Mouse (Mus musculus) thymus, postnatal 10 days (tissue): ENCODE data around the gene Ror1.

Experiments used
- DNase-seq, 2 experiments: peaks; one replicate each; pipeline ENCODE4 v3.0.0; 2021; ENCODE audit warnings: low spot score in 2 of 2

The Ror1 gene

DNA sequence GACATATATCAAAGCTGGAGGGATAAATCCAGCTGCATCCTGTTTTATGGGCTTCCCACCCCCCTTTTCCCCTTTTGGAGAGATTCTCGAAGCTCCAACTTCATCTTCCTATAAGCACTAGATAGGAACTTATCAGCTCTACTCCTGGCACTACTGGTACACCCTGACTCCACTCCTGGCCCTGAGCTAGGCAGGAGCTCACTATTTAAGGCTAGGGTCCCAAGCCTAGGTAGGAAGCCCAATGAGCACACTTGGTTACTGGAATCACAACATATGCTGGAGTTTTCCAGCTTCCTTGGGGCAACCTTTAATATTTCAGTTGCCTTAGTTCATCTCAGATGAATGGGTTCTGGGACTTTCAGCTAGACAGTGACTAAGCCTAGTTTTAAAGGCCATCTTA is 156.5 kb downstream of the Ror1 start:
- DNase-seq = no peak

DNA sequence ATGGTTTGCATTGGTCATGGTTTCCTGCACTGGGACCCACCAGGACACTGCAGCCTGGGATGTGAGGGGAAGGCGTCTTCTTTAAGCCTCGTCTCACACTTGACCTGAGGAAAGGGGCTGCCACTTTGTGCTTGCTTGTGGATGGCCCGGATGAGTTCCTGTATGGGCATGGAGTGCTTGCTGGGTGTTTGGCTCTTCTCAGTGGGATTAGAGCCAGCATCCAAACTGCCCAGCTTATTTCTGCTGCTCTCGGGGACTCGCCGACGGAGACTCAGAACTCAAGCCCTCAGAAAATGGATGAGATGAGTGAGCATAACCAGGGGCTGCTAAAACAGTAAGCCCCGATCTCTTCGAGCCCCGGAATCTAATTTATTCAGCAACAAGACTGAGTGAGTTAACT is 157.1 kb downstream of the Ror1 start:
- no peak for DNase-seq

DNA sequence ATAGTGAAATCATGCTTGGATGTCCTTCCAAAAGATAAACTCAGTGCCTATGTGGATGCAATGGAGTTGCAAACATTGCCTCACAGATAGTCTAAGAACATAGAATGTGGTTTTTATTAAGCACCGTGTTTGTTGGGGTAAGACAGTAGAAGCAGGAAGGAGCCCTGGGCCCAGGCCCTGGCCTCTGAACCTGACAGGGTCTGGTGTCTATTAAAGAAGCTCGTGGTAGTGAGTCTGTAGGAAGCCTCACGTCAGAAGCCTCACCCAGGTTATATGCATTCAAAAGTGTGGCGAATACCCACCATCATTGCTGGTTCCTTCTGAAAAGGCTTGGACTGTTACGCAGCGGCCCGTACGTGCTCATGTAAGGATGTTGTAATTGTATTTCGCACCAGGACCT is 157.8 kb downstream of the Ror1 start:
- DNase-seq = no peak

DNA sequence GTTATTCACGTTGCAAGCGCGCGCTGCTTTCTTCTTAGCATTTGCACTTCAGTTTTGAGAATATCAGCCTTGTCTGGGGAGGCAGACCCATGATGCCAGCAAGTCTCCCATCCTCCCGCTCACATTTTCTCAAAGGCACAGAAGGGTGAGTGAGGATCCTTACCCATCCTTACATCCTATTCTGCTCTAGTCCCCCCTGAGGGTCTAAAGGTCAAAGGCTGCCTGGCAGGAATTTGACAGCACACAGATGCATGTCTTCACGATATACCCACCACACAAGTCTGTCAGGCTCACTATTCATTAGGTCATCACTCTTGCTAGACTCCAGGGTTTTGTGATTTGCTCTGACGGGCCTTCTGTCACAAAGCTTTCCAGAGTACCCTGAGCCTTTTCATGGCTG is 158.2 kb downstream of the Ror1 start:
- no peak for DNase-seq

- no peak for DNase-seq
Measured at GRCm38 (mm10) chr4:100258462-100258861, 162.9 kb downstream of the Ror1 start.

DNA sequence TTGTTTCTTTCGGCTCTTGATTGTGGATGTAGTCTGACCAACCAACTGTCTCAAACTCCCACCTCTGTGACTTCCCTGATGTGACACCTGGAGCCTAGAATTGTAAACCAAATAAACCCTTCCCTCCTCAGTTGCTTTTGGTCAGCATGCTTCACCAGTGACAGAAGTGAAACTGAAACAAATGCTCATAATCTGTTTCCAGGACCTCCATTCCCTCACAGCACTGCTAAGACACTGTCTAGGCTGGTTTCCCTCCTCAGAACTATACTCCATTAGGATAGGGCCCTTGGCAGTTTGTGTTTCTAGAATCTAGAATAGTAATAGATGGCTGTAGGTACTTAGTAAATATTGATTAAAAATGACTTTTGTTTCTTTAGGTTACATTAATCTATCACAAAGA is 168.3 kb downstream of the Ror1 start:
- no peak for DNase-seq

DNA sequence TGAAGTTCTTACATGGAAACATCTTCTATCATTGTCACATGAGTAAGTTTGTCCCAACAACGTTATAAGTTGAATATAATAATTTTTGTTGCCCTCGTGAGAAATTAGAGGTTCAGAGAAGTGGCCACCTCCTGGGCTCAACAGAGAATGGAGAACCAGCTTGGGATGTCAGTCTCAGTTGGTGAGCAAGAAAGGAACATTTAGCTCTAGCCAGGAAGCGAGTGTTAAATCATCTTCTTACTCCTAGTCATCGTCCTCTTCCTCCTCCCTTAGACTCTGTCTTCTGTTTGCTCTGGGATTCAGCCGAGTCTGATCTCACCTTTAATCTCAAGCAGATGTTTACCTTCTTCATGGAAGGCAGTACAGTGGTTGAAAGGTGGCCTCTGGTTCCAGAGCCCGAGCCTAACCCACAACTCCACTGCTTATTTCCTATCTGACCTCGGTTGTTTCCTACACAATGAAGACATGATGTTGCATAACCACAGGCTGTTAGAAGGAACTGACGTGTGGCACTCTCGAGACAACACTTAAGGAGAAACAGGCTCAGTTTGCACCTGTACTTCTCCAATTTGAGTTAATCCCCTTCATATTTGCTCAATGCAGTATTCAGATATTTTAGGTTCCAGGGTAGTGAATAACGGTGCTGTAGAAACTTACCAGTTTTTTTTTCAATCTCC is 175.6 kb downstream of the Ror1 start:
- no peak for DNase-seq

- no peak for DNase-seq
Measured at GRCm38 (mm10) chr4:100271736-100272127, 176.1 kb downstream of the Ror1 start.

- DNase-seq = no peak
Measured at GRCm38 (mm10) chr4:100273356-100273755, 177.8 kb downstream of the Ror1 start.

GRCm38 (mm10) chr4:100273807-100274480 is 178.4 kb downstream of the Ror1 start:
- no peak for DNase-seq

DNA sequence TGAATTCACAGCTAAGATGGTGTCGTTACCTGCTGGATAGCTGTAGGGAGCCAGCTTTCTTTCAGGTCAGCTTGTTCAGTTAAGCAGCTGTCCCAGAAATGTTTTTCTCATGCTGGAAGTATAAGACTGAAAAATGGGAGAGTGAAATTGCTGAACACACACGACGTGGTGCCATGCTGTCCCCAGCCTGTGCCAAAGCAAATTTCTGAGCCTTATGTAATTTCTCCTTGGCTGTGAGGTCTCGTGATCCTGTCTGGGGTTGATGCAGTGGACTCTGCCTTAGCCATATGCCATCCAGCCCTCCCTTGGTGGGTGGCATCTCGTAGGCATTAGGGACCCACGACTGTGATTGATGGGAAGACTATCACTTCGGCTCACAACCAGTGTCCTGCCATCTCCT is 180.9 kb downstream of the Ror1 start:
- DNase-seq = no peak

DNA sequence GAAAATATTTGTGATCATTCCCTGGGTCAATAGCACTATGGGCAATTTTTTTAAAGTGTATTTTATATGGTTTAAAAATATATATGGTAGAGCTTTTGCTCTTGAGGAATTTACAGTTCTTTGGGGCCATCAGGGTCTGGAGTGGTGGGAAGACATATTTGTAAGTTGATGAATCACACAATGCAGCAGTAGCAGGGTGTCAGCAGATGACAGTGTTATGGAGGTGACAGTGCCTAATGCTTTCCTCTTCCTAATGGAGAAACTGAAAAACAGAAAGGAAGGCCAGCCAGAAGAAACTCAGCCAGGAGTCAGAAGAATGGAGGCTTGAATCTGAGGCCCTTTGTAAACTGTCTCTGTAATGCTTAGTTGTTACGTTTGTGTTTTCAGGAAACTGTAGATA is 181.4 kb downstream of the Ror1 start:
- DNase-seq = no peak

- DNase-seq = no peak
Measured at GRCm38 (mm10) chr4:100283171-100283880, 187.7 kb downstream of the Ror1 start.

DNA sequence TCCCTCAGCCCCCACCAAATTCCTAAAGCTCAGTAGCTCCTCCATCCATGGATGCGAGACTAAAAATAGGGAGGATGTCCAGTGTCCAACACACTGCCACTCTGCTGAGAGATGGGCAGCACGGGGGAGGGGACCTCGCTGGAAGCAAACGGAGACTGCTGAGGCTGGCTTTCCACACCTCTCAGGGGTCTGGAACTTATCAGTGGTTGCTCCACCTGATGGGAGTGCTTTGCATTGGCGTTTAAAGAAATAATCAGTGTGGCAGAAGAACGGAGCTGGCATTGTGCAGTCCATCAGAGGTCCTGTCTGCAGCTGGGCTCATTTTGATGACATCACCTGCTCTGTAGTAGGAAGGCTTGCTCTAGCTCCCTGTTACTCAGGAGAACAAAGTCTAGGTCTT is 188.9 kb downstream of the Ror1 start:
- no peak for DNase-seq

GRCm38 (mm10) chr4:100286111-100286541 is 190.5 kb downstream of the Ror1 start:
- DNase-seq = no peak

GRCm38 (mm10) chr4:100286800-100287199 is 191.2 kb downstream of the Ror1 start:
- no peak for DNase-seq

GRCm38 (mm10) chr4:100287829-100288228 is 192.2 kb downstream of the Ror1 start:
- no peak for DNase-seq

DNA sequence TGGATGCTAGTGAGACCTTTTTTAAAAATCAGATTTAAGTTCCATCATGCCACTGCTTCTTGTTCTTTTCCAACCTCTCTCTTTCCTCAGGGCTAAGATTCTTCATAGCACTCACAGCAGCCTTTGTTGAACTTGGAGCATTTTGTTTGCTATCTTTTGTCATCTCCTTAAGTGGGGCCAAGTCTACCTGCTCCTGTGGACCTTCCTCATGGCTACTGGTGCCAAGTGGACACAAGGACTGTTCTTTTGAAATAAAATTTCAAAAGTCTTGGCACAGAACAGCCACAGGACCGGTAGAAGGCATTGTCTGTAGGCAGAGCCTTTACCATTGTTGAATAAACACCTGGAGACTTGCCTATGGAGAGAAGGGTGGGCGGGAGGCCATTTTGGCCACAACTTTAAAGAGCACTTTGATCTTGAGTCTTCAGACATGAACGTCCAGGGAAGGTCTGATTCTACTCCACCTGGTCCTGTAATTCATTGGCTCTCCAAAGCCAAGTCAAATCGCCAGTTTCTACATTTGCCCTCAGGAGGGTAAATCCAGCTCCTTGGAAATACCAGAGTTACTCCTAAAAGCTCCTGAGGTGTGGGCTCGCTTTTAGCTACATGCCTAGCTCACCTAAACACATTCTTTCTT is 195.5 kb downstream of the Ror1 start:
- no peak for DNase-seq

DNA sequence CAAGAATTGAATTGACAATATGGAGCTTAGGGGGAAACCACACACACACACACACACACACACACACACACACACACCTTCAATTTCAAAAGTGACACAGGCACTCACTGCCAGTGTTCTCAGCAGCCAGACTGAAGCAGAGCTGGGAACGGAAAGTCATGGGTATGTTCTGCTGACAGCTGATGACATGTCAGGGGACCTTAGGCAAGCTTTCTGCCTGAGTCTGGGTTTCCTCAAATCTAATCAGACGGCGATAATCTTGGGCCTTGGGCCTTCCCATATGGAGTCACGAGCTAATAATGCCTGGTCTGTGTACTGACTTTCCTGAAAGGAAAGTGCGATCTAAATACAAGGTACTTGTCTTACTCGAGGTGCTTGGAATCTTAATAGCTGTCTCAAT is 202.1 kb downstream of the Ror1 start:
- DNase-seq = no peak

DNA sequence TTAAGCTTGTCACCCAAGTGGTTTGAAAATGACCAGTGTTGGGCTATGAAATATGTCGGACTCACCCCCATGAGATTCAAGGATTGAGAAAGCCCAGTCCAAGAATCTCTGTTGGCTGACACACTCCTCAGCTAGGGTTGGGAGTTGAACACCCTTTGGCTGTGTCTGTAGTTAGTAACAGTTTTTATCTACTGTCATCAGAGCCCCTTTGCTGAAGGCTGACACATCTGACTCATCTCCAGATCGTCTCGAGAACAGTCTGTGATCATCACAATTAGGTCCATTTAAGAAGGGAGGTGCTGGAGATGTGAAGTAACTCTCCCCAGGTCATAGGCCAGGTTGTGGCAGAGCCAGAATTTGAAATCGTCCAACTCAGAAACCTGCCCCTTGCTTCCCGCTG is 203.0 kb downstream of the Ror1 start:
- DNase-seq = no peak

DNA sequence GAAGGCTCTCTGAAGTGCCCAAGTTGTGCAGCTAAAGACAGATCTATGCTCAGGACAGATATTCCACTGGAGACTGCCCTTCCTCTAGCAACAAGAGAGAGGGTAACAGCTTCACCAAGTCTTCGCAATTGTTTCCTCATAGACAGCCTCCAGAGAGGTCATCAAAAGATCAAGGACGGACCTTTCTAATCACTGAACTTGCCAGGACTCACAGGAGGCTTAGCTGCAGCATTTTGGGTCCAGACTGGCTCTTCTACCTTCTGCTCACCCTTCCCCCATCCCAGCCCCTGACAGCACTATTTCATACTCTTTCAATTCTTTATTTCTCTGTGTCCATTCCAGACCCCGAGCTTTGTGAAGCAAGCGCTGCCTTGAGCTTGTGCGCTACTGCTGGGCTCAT is 204.6 kb downstream of the Ror1 start:
- no peak for DNase-seq

DNA sequence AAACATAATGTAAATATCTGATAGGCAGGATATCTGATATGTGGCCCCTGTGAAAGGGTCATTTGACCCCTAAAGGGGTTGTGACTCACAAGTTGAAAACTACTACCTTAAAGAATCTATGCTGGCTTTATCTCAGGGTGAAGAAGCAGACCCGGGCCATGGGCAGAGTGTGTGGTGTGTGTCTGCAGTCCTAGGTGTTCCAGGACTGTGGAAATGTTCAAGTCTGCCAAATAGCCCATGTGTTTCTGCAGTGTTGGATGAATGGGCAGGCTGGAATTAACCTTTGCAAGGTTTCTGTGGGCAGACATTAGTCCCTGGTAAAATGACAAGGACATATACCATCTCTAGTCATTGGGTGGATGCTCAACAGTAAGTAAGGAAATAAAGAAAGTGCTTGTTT is 205.8 kb downstream of the Ror1 start:
- DNase-seq = no peak

- DNase-seq = no peak
Measured at GRCm38 (mm10) chr4:100307365-100307764, 211.8 kb downstream of the Ror1 start.
